ENCODE assay signal across 7 mouse cellular contexts in genomic region chr12:17545107-17545571, GRCm38 (mm10). TPM values are rescaled to one million over a fixed set of nuclear protein-coding genes. Genes with fewer than 3 reads are reported as not detected.
A peak's percentile ranks its signal among the peaks of the same experiment; 100 is the strongest.
DNase-seq lines count a peak whose midpoint lies in the region; ATAC-seq and TF ChIP-seq lines count a peak whose summit lies in the region.

No protein-coding gene starts in this region.

- peak overlapping the region; percentile 88 for H3K27ac ChIP-seq in lung, embryonic 16.5 days (ENCODE audit: low read length)
- peak overlapping the region; percentile 82 for H3K27ac ChIP-seq in bone marrow, adult 2 months (ENCODE audit: control insufficient read depth, insufficient read depth, low read depth, low read length, poor library complexity)
- peak overlapping the region; percentile 89 for H3K27ac ChIP-seq in forebrain, embryonic 13.5 days
- peak overlapping the region; percentile 62 for H3K27ac ChIP-seq in limb, embryonic 11.5 days (replicated peaks; ENCODE audit: low read depth, low read length)
- peak overlapping the region; percentile 92 for H3K27ac ChIP-seq in neural tube, embryonic 11.5 days (ENCODE audit: low read depth, low read length)

- peak overlapping the region; percentile 56 for H3K4me2 ChIP-seq in lung, embryonic 16.5 days (ENCODE audit: low read depth, low read length)
- H3K4me2 ChIP-seq in forebrain, embryonic 13.5 days, result peak overlapping the region; percentile 83
- peak overlapping the region; percentile 63 for H3K4me2 ChIP-seq in limb, embryonic 11.5 days (ENCODE audit: low read depth, severe bottlenecking)
- H3K4me2 ChIP-seq in neural tube, embryonic 11.5 days (ENCODE audit: low read depth), result peak overlapping the region; percentile 70

- H3K9me3 ChIP-seq in lung, embryonic 16.5 days (ENCODE audit: control insufficient read depth, low read length), result no peaks in the 10 kb centered on the region
- no peaks in the 10 kb centered on the region for H3K9me3 ChIP-seq in forebrain, embryonic 13.5 days (replicated peaks)
- no peaks in the 10 kb centered on the region for H3K9me3 ChIP-seq in limb, embryonic 11.5 days (ENCODE audit: control insufficient read depth, low read length)
- H3K9me3 ChIP-seq in neural tube, embryonic 11.5 days (ENCODE audit: control insufficient read depth, low read length), result no peaks in the 10 kb centered on the region

- H3K4me3 ChIP-seq in lung, embryonic 16.5 days (ENCODE audit: low read length), result peak overlapping the region; percentile 91
- peak overlapping the region; percentile 86 for H3K4me3 ChIP-seq in bone marrow, adult 2 months (replicated peaks; ENCODE audit: control insufficient read depth, low read depth, low read length)
- H3K4me3 ChIP-seq in forebrain, embryonic 13.5 days, result peak overlapping the region; percentile 91
- peak overlapping the region; percentile 95 for H3K4me3 ChIP-seq in limb, embryonic 11.5 days (ENCODE audit: low read depth, low read length)
- peak overlapping the region; percentile 82 for H3K4me3 ChIP-seq in neural tube, embryonic 11.5 days (ENCODE audit: low read depth, low read length)

- H3K9ac ChIP-seq in lung, embryonic 16.5 days (ENCODE audit: low read length), result peak overlapping the region; percentile 91
- H3K9ac ChIP-seq in forebrain, embryonic 13.5 days, result peak overlapping the region; percentile 99
- peak overlapping the region; percentile 93 for H3K9ac ChIP-seq in limb, embryonic 11.5 days (ENCODE audit: low read length)
- peak overlapping the region; percentile 96 for H3K9ac ChIP-seq in neural tube, embryonic 11.5 days (ENCODE audit: low read length)

- peaks cover 9% of the 10 kb centered on the region for H3K4me1 ChIP-seq in lung, embryonic 16.5 days (replicated peaks; ENCODE audit: control insufficient read depth, insufficient read depth, low read length)
- H3K4me1 ChIP-seq in bone marrow, adult 2 months (ENCODE audit: control insufficient read depth, insufficient read depth, low read length), result peaks cover 4% of the 10 kb centered on the region
- peaks cover 28% of the 10 kb centered on the region for H3K4me1 ChIP-seq in forebrain, embryonic 13.5 days
- peaks cover 2% of the 10 kb centered on the region; the same call in 1 of the 2 replicates for H3K4me1 ChIP-seq in limb, embryonic 11.5 days (ENCODE audit: control insufficient read depth, insufficient read depth, low read length)
- H3K4me1 ChIP-seq in neural tube, embryonic 11.5 days (ENCODE audit: control insufficient read depth, insufficient read depth, low read length), result peaks cover 10% of the 10 kb centered on the region

- H3K27me3 ChIP-seq in lung, embryonic 16.5 days (ENCODE audit: control insufficient read depth, insufficient read depth, low read depth, low read length), result no peaks in the 10 kb centered on the region
- H3K27me3 ChIP-seq in forebrain, embryonic 13.5 days, result no peaks in the 10 kb centered on the region
- no peaks in the 10 kb centered on the region for H3K27me3 ChIP-seq in limb, embryonic 11.5 days (ENCODE audit: control insufficient read depth, insufficient read depth, low read length)
- H3K27me3 ChIP-seq in neural tube, embryonic 11.5 days (ENCODE audit: control insufficient read depth, insufficient read depth, low read length), result no peaks in the 10 kb centered on the region

- no peak for DNase-seq in lung, postnatal 14 days
- DNase-seq in limb, embryonic 11.5 days (ENCODE audit: low spot score), result peak; percentile 75
- DNase-seq in neural tube, embryonic 11.5 days (ENCODE audit: low spot score), result peak; percentile 70
- DNase-seq in urinary bladder, postnatal 4 days (ENCODE audit: low spot score in 2 of 2), result no peak

- peaks cover 18% of the 10 kb centered on the region for H3K36me3 ChIP-seq in lung, embryonic 16.5 days (ENCODE audit: control insufficient read depth, insufficient read depth, low read length)
- peaks cover 33% of the 10 kb centered on the region for H3K36me3 ChIP-seq in forebrain, embryonic 13.5 days (ENCODE audit: poor library complexity, severe bottlenecking)
- H3K36me3 ChIP-seq in limb, embryonic 11.5 days (ENCODE audit: control insufficient read depth, insufficient read depth, low read length), result peaks cover 7% of the 10 kb centered on the region; the same call in 1 of the 2 replicates
- peaks cover 7% of the 10 kb centered on the region for H3K36me3 ChIP-seq in neural tube, embryonic 11.5 days (ENCODE audit: control insufficient read depth, insufficient read depth, low read length)

- 0% methylated on average over 37 of the region's 40 CpGs for WGBS in lung, embryonic 16.5 days
- under 1% methylated on average over 40 of the region's 40 CpGs for WGBS in bone marrow, adult 2 months
- under 1% methylated on average over 39 of the region's 40 CpGs for WGBS in forebrain, embryonic 13.5 days
- under 1% methylated on average over 40 of the region's 40 CpGs for WGBS in limb, embryonic 11.5 days
- under 1% methylated on average over 40 of the region's 40 CpGs for WGBS in neural tube, embryonic 11.5 days

- no peak for TF ChIP-seq CTCF in bone marrow, adult 2 months (IDR thresholded peaks at IDR 0.05; ENCODE audit: control insufficient read depth, insufficient read depth, low read length)

- peak; percentile 35; the same call in 1 of the 2 replicates for TF ChIP-seq POLR2A in bone marrow, adult 2 months (IDR thresholded peaks at IDR 0.05; ENCODE audit: borderline replicate concordance, control insufficient read depth, low read depth, low read length)

- ATAC-seq in lung, embryonic 16.5 days (ENCODE audit: low read depth), result peak; percentile 44
- ATAC-seq in forebrain, embryonic 13.5 days, result peak; percentile 48; the same call in 1 of the 2 replicates
- ATAC-seq in limb, embryonic 11.5 days (ENCODE audit: insufficient number of reproducible peaks, low FRiP score, low TSS enrichment, low read depth), result peak; percentile 65
- peak; percentile 64 for ATAC-seq in neural tube, embryonic 11.5 days (ENCODE audit: insufficient read depth, low FRiP score, low TSS enrichment)

RNA-seq across cellular contexts. Expression of gene Odc1, which starts 0.5 kb away (rescaled TPM):
- 138 and 142 TPM in 2 replicates for polyA plus RNA-seq in lung, embryonic 16.5 days (2015; fragmentation: Nextera tagmentation; extraction: Ambion mirVana)
- 585 and 642 TPM in 2 replicates for polyA plus RNA-seq in bone marrow, adult 2 months (2011; ENCODE audit: insufficient read depth, insufficient read length, low replicate concordance, missing spikeins)
- 236 and 267 TPM in 2 replicates for polyA plus RNA-seq in forebrain, embryonic 13.5 days (2015; fragmentation: Nextera tagmentation; extraction: Ambion mirVana)
- polyA plus RNA-seq in limb, embryonic 11.5 days (2014; fragmentation: Nextera tagmentation; extraction: Ambion mirVana), result 293 and 304 TPM in 2 replicates
- 277 and 282 TPM in 2 replicates for polyA plus RNA-seq in neural tube, embryonic 11.5 days (2014; fragmentation: Nextera tagmentation; extraction: Ambion mirVana)

Comparison
In these comparisons a context has a peak if more than half of its experiments do, and no peak if none do; other contexts are left out.
1. DNase-seq: peak in limb, embryonic 11.5 days (single experiment) and neural tube, embryonic 11.5 days (single experiment); none in lung, postnatal 14 days (single experiment) and urinary bladder, postnatal 4 days (0 of 2).
2. Peak in every context shown above with its lines, with median percentiles within 50 percentile points of each other: ATAC-seq, H3K27ac ChIP-seq, H3K4me2 ChIP-seq, H3K4me3 ChIP-seq and H3K9ac ChIP-seq.